Mouse (Mus musculus): ENCODE data around the gene Gm10181.
A peak's percentile ranks its signal among the peaks of the same experiment; 100 is the strongest.
"Not testable (repeated sequence)": the region's sequence is repeated elsewhere in the genome, so short reads cannot be mapped to it uniquely, and the experiment has no call there.

The Gm10181 gene

DNA sequence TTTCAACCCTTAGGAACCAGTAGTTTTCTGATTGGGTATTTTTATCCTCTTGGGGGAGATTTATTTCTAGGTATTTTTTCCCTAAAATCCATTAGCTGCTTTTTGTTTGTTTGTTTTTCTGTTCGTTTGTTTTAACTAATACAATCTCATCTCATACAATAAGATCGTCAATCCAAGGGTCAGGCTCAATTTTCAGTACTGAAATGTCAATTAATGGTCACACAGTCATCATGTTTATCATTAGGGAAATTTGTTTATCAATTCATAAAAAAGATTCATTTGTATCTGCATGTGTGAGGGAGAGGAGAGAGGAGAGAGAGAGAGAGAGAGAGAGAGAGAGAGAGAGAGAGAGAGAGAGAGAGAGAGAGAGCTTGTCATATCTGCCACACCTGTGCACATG is at the start of gene Gm10181:
Gene Gm10181, plus strand, starts transcription at position 301 of the 400 bp plus-strand sequence.
- DNase-seq (ENCODE audit: low spot score in 2 of 2): no peak

DNA sequence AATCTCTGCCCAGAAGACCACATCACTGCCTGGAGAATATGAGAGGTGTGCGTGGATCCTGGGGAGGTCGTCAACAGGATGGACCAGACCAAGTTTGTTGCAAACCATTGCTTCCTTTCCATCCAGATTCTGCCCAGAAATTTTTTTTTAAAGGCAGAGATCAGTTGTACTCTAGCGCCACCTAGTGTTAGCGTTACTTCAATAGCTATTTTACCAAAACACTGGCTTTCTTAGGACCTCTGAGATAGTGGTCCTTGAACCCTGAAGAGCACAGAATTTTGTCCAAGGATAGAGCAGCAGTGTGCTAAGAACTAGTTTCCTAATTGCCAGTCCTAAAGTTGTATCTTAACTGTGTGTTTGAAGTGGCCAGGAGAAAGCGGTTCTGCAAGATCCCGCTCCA is 47.6 kb upstream of the Gm10181 start:
- peak in 1 of 2 experiments; percentile 42 for DNase-seq (ENCODE audit: low spot score in 2 of 2)

DNA sequence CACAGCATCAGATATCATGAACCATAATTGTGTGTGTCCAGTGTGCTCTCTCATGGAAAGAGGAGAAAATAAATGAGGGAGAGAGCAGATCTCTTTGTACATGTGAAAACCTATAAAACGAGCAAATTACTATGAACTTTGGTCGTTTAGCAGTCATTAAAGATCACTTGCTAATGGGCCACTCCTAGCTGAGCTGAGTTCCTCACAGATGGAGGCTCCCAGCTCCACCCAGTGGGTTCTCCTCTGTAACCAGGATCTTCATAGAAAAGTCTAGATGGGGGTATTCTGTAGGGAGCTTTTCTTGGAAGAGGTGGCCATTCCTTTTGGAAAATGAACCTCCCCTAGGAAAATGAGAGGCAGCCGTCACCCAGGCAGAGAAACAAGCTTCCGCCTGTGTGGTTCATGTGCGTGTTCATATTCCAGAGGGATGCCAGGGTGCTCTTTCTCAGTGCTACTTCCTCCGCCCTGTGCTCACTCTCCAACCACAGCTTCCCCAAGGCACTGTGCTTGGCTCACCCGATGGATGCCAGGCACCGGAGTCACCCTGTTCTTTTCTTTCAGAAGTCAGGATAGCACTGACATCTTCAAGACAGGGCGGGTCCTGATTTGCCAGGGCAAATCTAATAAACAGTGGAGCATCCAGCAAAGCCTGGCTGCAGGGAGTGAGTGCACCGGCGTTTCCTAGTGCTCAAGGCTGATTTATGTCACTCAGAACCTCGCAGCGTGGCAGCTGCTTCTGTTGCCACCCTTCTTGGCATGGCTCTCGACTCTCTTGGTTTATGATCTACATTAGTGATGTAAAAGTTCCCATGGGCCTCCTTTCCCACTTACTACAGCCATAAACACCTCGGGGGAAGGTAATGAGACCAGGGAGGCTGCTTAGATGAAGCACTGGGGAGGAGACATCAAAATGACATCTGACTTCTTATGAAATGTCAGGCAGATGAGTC is 46.8 kb upstream of the Gm10181 start:
- no peak for DNase-seq (ENCODE audit: low spot score in 2 of 2)

DNA sequence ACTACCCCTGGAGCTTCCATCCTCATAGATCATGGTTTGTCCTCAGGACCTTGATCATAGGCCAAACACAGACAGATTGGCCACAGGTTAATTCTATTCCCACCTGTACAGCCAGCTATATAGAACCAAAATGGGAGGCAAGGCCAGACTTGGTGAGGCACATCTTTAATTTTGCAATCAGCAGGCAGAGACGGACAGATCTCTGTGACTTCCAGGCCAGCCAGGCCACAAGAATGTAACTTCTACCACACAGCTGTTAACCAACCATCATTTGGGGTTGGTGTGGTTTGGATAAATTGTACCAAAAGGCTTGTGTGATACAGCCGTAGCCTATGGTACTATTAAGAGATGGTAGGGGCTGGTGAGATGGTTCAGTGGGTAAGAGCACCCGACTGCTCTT is 44.9 kb upstream of the Gm10181 start:
- DNase-seq (ENCODE audit: low spot score in 2 of 2): no peak

DNA sequence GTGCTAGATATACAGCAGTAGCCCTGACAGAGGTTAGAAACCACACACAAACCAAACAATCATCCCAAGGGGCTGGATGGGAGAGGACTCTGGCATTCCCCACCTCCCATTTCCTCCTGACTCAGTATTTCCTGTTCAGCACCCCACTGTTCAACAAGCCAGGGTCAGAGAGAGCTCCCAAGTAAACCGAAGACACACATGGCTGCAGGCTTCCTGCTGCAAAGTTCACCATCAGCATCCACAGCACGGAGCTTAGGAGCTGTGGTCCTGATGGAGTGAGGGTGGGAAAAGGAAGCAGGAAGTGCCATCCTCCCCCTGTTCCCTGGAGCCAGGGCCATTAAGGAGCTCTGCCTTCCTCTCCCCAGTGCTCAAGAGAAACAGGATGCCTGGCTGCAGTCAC is 40.9 kb upstream of the Gm10181 start:
- no peak for DNase-seq (ENCODE audit: low spot score in 2 of 2)

DNA sequence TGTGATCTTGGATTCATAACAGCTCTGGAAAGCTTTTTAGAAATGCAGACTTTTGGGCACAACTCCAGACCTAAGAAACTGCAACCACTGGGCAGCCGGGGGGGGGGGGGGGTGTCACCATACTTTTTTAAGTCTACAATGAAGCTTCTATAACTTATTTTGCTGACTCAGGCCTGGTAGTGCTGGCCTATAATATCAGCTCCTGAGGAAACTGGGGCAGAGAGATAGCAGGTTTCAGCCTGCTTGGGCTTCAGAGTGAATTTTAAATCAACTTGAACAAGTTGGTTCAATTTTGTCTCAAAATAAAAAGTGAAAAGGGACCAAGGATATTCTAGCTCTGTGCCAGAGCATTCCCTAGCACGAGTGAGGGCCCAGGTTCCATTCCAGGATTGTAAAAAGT is 40.3 kb upstream of the Gm10181 start:
- no peak for DNase-seq (ENCODE audit: low spot score in 2 of 2)

DNA sequence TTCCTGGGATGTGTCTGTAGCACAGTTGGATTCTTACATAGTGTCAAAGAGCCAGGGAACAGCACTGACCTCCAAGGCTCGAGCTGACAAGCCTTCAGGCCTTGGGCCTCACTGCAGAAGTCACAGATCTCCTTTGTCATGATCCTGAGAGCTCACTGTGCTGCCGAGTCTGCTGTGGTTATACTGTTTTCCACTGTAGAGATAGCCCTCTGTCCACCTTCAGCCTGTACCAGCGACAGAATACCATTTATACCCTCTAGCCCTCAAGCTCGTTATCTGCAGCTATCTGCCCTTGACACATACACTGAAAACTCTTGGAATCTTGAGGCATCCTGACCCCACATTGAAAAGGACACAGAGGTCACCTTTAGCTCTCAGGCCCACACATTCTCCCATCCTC is 37.3 kb upstream of the Gm10181 start:
- DNase-seq (ENCODE audit: low spot score in 2 of 2): no peak

DNA sequence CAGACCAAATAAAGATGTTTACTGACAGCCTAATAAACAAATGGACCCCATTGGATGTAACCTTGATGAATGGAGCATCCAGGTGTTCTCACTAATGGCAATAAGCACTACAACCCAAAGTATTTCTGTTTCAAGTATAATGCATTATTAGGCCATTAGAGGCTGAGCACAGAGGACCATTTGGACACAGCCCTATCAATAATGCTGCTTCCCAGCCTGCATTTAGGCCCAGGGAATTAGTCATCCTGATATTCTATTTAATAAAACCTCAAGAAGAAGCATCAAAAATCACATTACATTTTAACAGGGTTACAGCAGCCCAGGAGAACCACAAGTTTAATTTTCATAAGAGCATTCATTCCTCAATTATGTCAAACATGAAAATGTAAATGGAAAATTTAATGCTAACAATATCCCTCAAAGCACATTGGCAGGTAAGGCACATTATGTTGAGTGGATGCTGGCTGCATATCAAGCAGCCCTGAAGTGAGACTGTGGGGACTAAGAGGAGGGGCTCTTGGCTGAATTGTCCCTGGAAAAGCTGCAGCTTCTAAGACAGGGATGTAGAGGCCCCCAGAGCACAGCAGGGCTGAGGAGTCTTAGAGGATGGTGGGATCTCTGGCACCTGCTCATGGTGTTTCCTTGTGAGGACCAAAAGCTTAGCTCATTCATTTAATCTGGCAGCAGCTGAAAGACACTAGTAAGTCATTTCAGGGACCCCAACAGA is 33.4 kb upstream of the Gm10181 start:
- no peak for DNase-seq (ENCODE audit: low spot score in 2 of 2)

DNA sequence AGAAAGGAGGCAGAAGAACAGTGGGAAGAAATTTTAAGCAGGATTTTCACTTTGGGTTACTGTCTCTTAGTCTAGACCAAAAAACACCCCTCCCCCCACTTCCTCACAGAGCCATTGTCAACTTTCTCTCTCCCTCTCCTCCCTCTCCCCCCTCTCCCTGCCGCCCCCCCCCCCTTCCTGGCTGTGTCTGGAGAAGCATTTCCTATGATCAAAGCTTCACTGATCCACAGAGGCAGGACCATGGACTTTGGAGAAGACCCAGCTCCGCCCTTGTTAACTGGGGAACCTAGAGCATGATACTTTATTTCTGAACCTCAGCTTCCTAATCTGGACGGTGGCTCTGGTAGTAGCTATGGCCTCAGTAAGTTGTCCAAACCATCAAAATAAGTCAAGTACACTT is 30.5 kb upstream of the Gm10181 start:
- no peak for DNase-seq (ENCODE audit: low spot score in 2 of 2)

DNA sequence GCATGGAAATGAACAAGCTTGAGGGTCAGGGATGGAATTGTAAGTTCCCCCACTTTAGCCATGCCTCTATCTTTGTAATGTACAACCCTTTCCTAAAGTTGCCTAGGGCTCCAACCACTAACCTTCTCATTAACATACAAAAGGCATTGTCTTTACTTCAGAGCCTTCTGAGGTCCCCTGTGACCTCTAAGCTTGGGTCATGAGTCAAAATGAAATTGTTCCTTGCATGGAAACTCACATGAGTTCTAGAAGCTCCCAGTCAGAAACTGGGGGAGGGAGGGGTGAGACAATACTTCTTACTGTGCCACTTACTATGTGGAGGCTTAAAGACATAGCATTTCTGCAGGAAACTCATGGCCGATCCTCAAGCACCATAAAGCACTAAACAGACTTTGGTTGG is 16.6 kb upstream of the Gm10181 start:
- no peak for DNase-seq (ENCODE audit: low spot score in 2 of 2)

DNA sequence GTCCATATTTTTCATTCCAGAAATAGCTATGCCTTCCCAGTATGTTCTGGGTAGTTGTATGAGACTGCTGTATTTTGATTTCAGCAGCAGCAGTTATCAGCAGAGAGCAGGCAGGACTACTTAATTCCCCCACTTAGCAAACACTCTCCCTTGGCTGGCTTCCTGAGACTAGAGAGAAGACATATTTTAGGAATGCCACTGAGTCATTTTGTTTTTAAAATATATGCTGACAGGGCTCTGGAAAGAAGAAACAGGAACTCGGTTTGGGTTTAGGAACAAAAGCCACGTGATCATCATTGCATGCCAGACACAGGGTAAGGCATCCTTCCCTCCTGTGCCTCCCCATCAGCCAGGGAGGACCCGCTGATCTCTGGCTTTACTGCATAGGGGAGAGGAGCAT is 13.2 kb upstream of the Gm10181 start:
- DNase-seq (ENCODE audit: low spot score in 2 of 2): no peak

DNA sequence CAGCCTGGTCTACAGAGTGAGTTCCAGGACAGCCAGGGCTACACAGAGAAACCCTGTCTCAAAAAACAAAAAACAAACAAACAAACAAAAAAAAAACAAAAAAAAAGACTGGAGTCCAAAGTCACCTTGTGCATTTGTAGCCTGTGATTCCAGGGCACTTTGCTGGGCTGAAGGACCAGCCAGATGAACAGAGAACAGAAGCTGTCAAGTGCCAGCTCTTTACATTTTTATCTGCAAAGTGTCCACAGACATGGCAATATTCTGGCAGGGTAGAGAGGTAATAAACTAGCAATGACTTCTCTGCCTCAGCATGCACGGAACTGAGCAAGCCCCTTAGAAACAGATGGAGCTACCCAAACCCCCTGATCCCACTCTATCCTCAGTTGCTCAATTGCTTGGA is 12.7 kb upstream of the Gm10181 start:
- no peak for DNase-seq (ENCODE audit: low spot score in 2 of 2)

DNA sequence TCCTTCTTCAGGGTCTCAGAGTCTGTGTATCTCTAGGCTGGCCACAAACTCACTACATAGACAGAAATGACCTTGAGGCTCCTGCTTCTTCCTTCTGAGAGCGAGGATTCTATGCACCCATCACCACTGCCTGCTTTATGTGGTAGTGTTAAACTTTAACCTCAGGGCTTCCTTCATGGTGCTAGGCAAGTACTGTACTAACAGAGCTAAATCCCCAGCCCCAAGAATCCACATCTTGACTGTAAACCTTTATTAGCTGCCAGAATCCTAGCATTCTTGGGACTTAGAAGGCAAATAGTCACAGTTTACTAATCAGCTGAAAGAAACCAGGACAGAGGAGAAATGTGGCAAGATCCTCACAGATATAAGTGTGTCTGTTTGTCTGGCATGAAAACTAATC is 1.6 kb downstream of the Gm10181 start:
- DNase-seq (ENCODE audit: low spot score in 2 of 2): no peak

DNA sequence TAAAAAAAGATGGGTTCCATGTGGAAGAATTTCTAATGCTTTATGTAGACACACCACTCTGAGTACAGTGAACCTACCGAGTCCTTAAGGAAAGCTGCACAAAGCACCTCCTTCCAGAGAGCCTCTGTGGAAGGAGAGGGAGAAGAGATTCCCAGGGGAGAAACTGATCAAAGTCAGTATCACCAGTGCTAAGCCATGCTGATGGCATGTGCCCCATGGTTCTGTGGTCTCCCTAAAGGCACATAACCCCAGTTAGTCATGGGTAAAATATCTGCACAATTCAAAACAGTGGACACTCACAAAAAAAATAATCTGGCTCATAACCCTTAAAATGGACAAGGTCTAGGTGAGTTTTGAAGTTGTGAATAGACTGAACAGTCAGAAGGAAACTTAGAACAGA is 13.7 kb downstream of the Gm10181 start:
- DNase-seq (ENCODE audit: low spot score in 2 of 2): no peak

DNA sequence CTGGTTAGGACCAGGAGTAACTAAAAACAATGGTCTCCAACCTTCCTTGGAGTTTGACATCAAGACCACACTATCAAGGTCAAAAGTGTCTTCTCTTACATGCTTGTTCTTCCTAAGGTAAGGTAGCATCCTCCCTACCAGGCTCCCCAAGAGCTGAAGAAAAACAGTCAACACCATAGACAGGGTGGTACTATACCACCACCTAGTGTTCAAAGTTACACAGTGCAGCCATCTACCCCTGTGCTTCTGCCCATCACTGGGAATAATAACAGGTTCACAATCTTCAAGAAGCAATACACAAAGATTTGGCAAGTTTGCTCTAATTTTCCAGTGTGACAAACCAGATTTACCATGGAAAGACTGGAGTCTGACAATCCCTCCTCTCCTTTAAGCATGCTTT is 15.4 kb downstream of the Gm10181 start:
- DNase-seq (ENCODE audit: low spot score in 2 of 2): peak in 1 of 2 experiments; percentile 32

DNA sequence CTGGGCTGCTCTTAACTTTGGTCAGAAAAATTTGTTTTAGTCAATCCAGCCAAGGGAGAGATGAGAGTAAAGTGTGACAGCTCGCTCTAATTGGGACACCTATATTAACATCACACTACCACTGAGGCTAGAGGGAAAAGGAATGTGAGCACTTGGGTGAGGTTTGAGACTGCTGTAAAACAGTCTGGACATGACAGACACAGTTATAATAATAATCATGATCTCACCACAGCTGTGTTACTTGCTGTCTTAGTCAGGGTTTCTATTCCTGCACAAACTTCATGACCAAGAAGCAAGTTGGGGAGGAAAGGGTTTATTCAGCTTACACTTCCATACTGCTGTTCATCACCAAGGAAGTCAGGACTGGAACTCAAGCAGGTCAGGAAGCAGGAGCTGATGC is 34.4 kb downstream of the Gm10181 start:
- DNase-seq (ENCODE audit: low spot score in 2 of 2): not testable (repeated sequence)

DNA sequence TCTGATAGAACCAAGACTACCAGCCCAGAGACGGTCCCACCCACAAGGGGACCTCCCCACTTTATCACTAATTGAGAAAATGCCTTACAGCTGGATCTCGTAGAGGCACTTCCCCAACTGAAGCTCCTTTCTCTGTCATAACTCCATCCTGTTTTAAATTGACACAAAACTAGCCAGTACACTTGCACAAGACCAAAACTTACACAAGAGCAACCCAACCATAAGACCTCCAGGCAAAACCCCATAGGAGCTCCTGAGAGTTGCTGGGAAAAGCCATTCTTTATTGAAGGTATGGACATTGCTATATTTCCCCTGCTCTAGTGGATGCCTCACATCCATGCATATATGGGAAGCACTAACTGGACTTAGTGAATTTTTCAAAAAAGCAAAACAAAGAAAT is 34.8 kb downstream of the Gm10181 start:
- no peak for DNase-seq (ENCODE audit: low spot score in 2 of 2)

DNA sequence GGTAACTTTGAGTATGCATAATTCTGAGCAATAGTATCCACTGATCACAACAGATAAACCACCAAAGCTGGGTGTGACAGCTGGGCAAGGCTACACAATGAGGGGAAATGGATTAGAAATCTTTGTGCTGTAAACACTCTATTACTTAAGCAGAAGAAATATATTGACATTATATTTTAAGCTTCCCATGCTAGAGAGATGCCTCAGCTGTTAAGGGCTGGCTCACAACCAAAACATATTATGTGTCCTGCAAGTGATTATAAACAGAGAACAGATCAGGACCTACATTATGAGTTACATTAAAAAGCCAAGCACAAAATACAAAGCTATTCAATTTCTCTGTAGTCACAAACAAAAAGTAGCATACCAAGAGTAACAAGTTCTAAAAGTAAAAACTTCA is 43.0 kb downstream of the Gm10181 start:
- no peak for DNase-seq (ENCODE audit: low spot score in 2 of 2)

DNA sequence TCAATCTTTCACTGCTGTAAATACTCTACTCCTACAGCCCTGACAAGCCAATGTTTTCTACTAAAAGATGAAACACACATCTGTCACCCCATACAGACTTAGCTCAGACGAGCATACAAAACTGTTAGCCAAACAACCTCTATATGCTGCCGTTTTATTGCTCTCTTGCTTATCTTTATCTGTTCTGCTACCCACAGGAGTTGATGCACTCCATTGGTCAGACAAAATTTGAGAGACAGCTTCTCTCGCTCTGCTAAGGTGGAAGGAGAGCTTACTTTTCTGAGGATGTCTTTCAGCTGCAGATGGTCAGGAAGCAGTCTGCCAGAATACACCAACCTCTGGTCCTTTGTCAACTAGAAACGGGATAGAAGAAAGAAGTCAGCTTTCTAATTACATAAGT is 43.7 kb downstream of the Gm10181 start:
- no peak for DNase-seq (ENCODE audit: low spot score in 2 of 2)

DNA sequence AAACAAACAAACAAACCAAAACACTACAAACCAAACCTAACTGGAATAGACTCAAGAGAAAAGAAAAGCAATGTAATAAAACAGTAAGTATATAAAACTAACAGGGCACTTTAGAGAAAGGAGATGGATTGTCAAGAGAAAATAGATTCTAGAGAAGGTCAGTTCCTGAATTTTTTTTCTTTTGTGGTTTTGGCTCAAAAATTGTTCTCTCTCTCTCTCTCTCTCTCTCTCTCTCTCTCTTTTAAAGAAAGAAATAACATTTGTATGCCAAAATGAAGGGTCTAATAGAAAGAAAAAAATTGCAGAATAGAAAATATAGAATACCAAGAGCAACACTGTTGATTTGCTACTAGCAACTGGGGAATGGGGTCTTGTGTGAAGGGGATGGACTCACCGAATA is 49.7 kb downstream of the Gm10181 start:
- no peak for DNase-seq (ENCODE audit: low spot score in 2 of 2)
